Mouse (Mus musculus) MEL-GATA-1-ER (cell line): Measurements from ENCODE around the gene Gm45623.

Experiments
- DNase-seq: peaks from one replicate; pipeline ENCODE4 v3.0.0-alpha.2; 2012; ENCODE audit warnings: low read depth; ENCODE audit errors: extremely low read depth

Gm45623 gene

DNA sequence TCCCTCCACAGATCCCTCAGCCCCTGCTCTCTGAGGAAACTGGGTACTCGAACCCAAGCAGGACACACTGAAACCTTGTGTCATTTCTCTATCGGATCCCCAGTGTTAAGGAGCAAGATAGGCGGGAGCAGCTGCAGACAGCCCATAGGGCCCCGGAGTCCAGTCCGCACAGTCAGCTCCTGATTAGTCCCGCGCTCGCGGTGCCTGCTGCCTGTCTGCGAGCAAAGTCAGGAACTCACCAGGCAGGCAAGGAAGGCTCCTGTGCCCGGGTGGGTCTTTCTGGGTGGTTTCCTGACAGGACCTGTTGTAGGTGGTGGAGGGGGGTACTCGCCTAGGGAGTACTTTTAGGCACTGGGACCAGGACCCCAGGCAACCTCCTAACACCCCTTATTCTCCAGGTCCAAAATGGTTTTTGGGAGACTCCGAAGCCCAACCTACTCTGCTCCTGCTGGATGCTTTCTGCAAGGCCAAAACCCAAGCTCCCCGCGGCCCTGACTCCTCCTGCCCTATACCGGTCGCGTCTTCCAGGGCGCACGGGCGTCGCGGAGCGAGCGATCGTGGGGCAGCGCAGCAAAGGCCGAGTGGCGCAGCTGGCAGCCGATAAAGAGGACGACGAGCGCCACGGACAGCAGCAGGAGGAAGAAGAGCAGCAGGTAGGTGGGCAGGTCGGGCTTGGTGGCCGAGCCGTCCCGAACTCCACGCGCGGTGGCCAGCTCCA is 994 bp downstream of the Gm45623 start:
- no peak for DNase-seq

- DNase-seq: no peak
Measured at GRCm38 (mm10) chr13:56751774-56752173, 1.9 kb downstream of the Gm45623 start.

- DNase-seq: no peak
Measured at GRCm38 (mm10) chr13:56749377-56749776, 4.2 kb downstream of the Gm45623 start.

- DNase-seq: no peak
Measured at GRCm38 (mm10) chr13:56747554-56747953, 6.1 kb downstream of the Gm45623 start.

GRCm38 (mm10) chr13:56746739-56747532 is 6.7 kb downstream of the Gm45623 start:
- no peak for DNase-seq

DNA sequence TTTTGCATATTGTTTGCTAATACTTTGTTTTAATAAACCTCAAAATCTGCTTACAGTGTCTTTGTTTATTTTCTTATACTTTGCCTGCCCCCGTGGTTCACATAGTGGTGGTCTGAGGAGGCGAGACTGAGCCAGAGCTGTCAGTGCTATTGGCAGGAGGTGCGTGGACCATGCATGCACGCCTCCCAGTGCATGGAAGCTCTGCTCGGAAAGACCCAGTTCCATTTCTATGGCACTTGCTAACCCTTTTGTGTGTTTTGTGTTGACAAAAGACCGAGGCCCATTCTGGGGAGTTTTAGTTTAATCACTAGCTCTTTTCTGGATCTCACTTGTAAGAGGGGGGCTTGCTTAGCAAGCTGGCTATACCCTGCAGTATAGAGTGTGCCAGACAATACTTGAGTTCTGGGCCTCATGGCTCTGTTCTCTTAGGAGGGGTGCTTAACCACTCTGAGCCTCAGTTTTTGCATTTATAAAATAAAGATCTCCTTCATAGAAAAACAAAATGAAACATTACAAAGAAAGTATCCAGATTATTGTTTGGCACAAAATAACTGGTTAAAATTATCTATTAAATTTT is 11.2 kb downstream of the Gm45623 start:
- DNase-seq: no peak

DNA sequence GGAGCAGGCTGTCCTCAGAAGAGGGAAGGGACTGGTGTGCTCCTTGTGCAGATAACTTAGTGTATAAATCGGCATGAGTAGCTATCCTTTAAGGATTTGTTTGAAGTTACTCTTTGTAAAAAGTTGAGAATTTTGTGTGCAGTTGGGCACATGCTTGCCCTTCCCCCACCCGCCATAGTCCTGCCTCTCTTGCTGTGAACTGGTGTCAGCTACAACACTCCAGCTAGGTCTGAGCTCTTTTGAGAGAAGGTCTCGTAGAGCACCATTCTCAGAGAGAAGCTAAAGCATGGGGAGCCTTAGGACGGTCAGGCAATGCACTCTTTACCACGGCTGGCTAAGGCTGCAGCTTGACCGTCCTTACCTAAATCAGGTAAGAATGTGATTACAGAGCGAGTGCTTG is 11.9 kb downstream of the Gm45623 start:
- DNase-seq: no peak

DNA sequence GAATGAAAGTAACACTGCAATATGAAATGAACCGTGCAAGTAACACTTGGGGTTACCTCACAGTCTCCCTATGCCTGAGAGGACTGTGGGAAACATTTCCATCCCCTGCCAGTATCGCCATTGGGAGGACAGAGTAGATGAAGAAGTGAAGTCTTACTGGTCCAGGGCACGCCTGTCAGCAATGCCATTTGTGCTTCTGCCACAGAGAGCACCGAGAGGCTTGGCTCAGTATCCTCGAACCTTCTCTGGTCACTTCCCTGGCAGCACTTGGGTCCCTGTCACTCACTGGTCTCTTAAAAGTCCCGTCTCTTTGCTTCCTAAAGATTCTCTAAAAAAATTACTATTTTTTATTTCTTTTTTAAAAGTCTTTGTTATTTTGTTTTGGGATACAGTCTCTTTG is 13.1 kb downstream of the Gm45623 start:
- no peak for DNase-seq

DNA sequence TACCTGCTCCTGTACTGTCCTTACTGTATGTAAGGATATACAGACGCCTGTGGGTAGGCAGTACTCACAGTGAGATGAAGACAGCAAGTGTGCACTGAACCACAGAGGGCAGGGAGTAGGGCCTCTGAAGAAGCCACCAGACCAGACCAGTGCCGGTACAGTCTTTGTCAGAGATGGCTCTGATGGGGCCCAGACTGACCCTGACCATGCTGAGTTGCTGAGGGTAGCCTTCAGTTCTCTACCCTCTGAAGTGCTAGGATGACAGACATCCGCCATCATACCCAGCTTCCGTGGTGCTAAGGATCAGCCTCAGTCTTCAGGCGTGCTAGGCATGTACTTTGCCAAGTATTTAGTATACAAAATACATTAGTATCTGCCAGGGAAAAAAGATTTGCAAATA is 14.1 kb downstream of the Gm45623 start:
- DNase-seq: no peak

GRCm38 (mm10) chr13:56735212-56735875 is 18.3 kb downstream of the Gm45623 start:
- no peak for DNase-seq

DNA sequence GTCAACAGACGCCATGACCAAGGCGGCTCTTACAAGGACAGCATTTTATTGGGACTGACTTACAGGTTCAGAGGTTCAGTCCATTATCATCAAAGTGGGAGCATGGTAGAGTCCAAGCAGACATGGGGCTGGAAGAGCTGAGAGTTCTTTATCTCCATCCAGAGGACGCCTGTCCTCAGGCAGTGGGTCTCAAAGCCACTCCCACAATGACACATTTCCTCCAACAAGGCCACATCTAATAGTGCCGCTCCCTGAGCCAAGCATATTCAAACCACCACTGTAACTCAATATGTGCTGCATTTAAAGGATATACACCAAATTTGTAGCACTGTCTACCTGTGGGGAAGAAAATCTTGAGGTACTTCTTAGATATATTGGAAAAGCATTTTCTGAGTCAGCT is 19.0 kb downstream of the Gm45623 start:
- DNase-seq: no peak

DNA sequence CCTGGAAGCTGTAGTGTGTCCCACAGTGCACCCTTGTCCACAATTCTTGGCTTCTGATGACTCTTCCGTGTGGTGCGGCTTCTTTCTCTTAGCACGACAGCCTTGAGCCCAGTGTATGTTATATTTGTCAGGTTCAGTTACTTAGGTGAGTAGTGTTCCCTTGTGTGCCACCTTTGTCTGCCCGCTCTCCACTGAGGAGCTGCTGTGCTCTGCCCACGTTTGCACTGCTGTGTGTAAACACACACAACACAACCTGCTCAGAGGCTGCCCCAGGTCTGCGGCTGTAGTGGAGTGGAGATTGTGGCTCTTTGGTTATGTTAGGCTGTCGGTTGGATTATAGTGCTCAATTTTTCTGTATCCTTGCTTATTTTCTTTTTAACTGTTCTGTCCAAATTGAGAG is 24.6 kb downstream of the Gm45623 start:
- no peak for DNase-seq

- no peak for DNase-seq
Measured at GRCm38 (mm10) chr13:56726551-56726950, 27.1 kb downstream of the Gm45623 start.

- DNase-seq: no peak
Measured at GRCm38 (mm10) chr13:56712221-56712620, 41.4 kb downstream of the Gm45623 start.

GRCm38 (mm10) chr13:56710620-56711019 is 43.0 kb downstream of the Gm45623 start:
- no peak for DNase-seq

GRCm38 (mm10) chr13:56707606-56708005 is 46.0 kb downstream of the Gm45623 start:
- no peak for DNase-seq

DNA sequence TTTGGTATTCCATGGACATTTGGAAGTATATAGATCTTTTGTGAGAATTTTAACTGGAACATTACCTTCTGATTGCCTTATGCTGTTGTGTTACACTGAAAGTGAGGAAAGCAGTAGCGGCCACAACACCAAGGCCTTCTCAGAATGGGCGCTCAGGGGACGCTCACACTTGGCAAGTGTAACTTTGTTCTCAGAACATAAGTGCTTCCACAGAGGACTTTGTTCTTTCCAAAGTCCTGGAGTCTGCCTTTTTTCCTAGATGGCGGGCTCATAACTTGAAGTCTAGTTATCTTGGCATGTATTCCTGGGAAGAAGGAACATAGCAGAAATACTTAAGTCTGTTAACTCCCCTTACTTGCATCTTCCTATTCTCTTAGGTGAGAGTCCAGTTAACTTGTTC is 46.5 kb downstream of the Gm45623 start:
- DNase-seq: no peak

DNA sequence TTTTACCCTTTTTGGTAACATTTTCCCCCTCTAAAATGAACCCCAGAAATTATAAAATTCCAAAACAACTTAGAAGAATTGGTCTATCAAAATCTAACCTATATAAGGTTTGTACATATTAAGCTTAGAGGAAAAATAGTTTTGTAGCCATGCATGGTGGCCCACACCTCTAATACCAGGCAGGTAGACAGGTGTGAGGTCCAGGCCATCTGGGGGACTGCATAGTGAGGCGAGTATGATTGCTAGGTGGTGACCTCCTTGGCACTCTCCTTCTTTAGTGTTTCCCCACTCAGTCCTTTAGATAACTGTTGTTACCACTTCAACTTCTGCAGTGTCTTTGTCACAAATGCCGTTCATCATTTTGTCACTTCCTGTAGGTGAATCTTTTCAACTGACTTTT is 49.0 kb downstream of the Gm45623 start:
- no peak for DNase-seq

DNA sequence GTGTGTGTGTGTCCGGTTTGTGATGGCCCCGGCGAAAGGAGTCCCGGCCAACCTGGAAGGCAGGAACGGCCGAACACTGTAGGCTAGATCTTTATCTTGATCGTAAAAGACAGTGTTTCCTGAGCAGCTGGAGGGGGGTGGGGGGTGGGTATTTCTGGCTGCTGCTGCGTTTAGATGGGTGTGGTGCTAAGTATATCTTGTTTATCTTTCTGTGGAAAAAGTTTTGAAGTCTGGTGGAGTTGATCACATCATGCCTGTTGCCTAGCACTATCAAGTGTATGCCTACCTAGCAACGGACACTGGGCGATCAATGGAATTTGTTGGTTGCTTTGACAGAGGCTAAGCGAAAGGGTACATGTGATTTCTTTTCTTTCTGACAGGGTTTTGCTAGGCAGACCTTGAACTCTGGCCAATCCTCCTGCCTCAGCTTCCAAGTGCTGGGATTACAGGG is 49.7 kb downstream of the Gm45623 start:
- DNase-seq: no peak

- peak; percentile 73 for DNase-seq
Measured at GRCm38 (mm10) chr13:56703222-56703870, 50.3 kb downstream of the Gm45623 start.

DNA sequence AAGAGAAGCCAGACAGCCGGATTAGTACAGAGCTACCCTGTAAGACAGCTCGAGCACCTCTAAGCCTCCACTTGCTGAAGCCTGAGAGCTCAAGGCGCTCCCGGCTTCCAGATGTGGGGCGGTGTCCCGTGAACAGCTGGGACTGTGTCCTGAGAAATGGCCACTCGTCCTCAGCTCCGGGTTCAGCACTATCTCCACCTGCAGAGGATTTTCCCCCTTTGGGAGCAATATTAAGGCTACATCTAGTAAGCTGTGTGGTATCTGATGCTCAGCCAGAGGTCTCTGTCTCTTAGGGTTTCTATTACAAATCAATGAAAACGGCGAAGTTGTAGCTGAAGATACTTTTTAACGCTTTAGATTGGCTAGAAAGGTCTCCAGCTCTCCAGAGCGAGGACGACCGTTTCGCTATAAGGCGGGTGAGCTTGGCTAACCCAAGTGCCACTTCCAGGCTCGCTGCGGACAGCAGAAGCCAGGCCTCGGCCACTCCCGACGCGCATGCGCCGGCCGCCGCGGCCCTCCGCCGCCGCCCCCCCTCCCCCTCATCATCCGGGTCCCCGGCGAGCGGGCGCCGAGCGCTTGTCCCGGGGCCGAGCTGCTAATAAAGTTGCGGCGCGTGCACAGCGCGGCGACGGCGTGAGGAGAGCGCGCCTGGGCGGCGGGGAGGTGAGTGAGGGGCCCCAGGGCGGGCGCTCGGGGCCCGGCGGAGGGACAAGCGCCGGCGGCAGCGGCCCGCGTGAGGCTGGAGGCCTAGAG is 51.0 kb downstream of the Gm45623 start, which contains the start of gene Smad5:
Gene Smad5, plus strand, starts transcription at position 542 of the 753 bp plus-strand sequence.
- peak; percentile 61 for DNase-seq
